Mouse (Mus musculus) E14TG2a.4 (cell line): ENCODE data around the gene 4930426L09Rik.

Experiments
- CTCF ChIP-seq: conservative IDR thresholded peaks from 2 replicates; pipeline ENCODE4 v1.5.1; 2014; ENCODE audit warnings: low read length
- POU5F1 ChIP-seq: IDR thresholded peaks from 2 replicates; pipeline ENCODE4 v1.6.1; 2014; ENCODE audit warnings: low read length, borderline replicate concordance

- no peak for TF ChIP-seq POU5F1
- no peak for TF ChIP-seq CTCF
These were observed 23.1 kb upstream of the 4930426L09Rik start for GRCm38 (mm10) chr2:18974882-18975645.
